Mouse (Mus musculus): ENCODE results near the gene Oser1.
"Not testable (repeated sequence)": the region's sequence is repeated elsewhere in the genome, so short reads cannot be mapped to it uniquely, and the experiment has no call there.

The Oser1 gene

DNA sequence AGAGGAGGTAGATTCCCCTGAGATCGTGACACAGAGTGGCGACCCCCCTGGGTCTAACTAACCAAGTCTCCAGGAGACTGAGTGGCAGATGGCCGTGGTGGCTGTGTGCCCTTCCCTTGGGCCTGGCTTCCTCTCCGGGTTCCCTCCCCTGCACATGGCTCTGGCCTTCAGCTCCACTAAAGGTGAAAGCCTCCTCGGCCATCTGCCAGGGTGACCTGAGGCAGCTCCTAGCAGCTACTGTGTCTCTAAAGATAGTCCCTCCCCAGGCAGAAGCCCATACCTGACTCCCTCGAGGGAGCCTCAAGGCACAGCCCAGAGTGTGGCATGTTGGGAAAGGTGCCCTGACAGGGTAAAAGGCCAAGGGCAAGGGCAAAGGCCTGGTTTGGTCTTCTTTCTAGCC, 19.0 kb upstream of the Oser1 start:
- DNase-seq (ENCODE audit: low spot score) = no peak

DNA sequence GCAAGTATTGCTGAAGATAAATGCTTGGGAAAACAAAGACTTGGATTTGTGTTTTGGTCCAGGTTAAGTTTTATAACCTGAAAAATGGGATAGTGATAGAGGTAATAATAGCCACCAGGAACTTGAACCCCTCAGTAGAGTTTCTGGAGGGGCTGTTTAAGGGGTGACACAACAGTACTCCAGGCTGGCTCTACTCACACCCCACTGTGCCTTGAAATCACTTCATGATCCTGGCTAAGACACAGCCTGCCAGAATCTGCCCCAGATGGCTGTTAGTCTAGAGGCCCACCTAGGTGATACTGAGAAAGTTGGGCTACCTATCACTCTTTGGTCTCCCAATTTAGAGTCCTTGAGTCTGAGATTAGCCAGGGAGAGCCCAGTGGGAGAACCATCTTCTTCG, 15.0 kb upstream of the Oser1 start:
- DNase-seq (ENCODE audit: low spot score) = no peak

DNA sequence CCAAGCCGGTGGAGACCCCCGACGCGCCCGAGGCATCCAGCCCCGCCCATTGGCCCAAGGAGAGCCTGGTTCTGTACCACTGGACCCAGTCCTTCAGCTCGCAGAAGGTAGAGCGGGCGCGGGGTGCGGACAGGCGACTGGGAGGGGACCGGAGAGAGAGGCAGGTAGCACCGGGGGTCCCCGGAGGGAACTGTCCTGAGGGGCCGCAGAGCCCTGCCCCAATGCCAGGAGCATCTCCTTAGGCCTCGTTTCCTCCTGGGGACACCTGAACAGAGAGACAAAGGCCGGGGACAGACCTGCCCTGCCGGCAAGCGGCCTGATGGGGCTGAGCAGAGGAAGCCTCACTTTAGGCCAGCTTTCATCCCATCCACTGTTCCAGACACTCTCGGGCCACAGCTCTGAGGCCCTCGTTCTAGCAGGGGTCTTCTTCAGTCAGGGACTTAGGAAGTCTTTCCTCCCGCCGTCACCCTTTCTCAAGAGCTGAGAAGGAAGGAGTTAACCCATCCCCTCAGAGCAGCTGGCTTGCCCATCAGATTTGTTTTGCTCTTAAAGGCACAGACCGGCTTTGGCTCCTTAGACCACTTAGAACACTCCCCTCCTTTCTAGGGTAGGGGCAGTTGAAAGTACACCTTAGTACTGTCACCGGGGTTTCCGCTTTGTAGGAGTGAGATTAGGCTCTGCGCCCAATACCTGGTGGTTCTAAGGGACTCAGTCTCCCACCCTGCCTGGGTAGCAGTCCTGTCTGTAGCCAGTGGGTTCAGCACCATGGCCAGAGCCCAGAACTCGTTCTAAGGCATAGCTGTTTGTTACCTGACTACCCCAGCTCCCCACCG, 14.3 kb upstream of the Oser1 start:
- DNase-seq (ENCODE audit: low spot score) = no peak

DNA sequence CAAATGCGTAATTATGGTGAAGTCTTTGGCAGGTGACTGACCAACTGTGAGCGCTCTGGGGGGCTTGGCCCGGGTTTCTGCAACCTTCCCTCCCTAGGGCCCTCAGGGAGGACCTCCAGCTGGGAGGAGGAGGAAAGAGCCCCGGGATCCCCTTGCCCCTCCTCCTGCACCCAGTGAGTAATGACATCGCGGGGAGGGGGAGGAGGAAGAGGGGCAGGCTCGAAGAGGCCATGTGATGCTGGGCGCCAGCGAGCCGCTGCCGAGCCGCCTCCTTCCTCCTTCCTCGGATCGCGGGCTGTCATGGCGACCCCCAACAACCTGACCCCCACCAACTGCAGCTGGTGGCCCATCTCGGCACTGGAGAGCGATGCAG, 13.7 kb upstream of the Oser1 start, which contains the start of gene Gdap1l1:
Gene Gdap1l1, plus strand, starts transcription at position 231 of the 373 bp plus-strand sequence.
- DNase-seq (ENCODE audit: low spot score) = no peak

DNA sequence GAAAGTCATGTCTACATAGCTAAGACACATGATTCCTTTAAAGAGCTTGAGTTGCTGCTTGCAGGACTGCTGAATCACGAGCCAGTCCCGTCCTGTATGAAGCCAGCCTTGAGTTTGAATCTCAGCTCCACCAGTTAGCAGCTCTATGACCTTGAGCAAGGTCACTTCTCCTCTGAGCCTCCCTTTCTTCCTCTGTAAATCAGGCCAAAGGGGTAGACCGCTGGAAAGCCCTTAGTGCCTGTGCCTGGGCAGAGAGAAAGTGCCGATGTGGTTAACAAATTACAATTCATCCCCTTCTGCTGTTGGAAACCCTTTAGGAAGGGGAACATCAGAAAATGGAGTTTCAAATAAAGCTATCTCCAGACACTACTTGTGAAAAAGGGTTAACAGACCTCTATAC, 13.3 kb upstream of the Oser1 start:
- DNase-seq (ENCODE audit: low spot score) = no peak

DNA sequence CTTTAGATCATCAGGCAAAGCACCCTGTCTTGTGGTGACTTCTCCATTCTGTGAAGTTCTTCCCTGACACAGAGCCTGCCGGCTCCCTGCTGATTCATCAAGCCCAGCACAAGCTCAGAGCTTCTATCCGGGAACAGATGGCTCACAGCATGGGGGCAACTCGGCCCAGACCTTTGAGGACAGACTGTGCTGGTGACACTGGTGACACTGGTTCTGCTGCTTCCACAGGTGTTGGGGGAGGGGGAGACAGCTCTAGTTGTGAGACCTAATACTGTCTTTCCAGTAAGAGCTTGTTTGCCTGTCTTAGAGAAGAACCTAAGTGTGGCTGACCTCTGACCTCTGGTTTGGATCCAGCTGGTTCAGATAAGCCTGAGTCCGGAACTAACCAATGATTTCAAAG, 9.5 kb upstream of the Oser1 start:
- DNase-seq (ENCODE audit: low spot score) = no peak

DNA sequence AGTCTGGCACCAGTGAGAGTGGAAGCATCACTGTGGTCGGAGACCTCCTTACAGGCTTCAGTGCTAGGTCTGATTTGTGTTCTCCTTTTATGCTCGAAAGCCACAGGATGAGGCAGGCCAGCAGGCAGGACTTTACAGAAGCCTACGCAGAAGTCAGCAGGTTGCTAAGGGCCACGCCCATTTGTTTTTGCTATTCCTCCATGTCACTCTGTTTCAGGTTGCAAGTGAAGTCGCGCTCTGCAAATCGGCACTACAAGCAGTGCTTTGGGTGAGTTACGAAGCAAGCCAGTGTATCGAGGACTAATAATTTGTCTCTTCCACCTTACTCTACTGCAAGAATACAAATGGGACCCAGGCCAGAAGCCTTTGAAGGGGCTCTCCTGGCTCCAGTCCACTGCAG, 6.8 kb upstream of the Oser1 start:
- DNase-seq (ENCODE audit: low spot score) = no peak

DNA sequence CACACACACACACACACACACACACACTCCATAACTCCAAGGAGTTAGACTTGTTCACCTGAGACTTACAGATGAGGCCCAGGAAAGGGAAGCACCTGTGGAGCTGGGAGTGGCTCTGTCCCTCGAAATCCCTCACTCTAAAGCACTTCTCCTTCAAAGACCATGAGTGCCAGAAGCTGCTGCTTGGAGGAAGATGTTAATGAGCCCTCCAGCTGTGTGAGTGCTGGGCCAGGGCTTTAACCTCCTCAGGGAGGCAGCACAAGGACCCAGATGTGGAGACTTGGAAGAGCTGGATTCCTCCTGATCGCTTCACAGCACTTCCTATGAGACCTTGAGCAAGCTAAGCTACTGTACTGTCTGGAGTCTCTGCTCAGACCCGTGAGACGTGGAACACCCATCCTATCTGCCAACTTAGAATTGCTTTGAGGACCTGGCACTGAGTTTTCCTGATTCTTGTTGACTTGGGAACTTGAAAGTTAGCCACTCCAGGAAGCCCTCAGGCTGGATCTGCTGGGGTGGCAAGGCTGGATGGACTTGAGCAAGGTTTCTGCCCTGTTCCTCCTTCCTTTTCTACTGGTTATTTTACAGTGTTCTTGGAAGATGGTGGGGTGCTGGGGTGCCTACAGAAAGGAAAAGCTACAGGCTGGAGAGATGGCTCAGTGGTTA, 4.0 kb upstream of the Oser1 start:
- DNase-seq (ENCODE audit: low spot score) = no peak

DNA sequence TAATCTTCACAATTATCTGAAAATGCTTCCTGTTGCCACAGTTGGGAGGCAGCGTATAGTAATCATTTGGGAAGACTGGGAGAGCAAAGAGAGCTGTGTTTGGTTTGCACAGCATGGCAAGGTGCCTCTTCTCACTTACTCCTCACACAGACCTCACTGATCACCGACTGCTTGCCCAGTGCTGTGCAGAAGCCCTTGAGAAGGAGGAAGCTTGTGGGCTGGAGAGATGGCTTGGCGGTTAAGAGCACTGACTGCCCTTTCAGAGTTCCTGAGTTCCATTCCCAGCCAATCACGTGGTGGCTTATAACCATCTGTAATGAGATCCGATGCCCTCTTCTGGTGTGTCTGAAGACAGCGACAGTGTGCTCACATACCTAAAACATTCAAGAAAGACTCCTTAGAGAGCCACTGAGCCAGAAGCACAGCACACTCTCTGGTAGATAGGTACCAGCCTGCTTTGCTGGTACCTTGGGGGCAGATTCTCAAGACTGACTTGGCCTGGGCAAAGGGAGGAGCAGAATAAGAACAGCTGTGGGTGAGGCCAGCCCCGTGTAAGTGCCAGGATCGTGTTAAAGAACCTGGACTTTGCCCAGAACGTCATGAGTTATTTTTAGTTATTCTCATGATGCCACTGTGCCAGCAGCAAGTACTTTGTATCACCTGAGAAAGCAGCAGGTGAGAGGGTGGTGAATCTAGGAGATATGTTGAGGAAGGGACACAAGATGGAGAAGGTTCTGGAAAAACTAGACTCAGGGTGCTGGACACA, 1.4 kb downstream of the Oser1 start:
- no peak for DNase-seq (ENCODE audit: low spot score)

DNA sequence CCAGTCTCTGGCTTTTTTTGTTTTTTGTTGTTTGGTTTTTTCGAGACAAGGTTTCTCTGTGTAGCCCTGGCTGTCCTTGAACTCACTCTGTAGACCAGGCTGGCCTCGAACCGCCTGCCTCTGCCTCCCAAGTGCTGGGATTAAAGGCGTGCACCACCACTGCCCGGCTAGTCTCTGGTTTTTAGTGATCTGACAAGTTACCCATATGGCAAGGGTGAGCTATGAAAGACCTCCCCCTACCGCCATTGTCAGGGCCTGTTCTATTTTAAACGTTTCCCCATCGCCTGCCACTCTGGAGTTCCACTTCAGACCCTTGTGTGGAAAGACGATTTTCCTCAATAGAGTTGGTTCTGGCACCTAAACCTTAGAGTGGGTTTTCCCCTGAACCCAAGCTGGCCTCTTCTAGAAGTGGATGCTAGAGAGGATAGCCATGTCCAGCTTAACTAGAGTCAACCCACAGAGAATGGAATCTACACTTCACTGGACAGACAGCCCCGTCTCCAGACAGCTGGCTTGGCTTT, 4.1 kb downstream of the Oser1 start:
- DNase-seq (ENCODE audit: low spot score) = no peak

DNA sequence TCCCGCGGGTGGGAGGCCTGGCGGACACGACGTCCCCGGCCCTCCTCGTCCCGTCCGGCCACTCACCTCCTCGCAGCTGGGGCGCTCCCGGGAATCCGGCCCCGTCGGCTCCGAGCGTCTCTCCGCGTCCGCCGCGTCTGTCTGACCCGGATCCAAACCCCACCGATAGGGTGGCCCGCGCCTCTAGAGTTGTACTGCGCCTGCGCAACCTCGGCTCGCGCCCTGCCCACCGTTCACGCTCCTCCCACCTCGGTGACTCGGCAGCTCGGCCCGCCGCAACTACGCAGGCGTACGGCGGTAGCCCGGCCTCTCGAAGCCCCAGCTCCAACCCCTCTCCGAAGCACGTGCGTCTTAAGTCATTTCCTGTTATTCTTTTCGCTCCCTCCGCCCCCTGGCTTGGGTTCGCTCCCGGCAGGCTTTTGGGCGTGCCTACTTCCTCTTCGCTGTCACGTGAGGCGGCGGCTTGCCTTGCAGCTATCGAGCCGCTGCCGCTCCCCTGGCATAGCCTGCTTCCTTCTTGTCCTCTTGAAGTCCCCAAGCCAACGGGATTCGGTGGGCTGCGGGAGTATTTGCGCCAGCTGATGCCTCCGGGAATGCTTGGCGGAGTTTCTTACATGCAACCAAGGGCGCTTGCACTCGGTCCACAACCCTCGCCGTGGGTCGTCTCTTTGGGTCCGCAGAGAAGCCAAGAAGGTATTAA, 5.0 kb downstream of the Oser1 start:
- DNase-seq (ENCODE audit: low spot score) = peak; percentile 99

DNA sequence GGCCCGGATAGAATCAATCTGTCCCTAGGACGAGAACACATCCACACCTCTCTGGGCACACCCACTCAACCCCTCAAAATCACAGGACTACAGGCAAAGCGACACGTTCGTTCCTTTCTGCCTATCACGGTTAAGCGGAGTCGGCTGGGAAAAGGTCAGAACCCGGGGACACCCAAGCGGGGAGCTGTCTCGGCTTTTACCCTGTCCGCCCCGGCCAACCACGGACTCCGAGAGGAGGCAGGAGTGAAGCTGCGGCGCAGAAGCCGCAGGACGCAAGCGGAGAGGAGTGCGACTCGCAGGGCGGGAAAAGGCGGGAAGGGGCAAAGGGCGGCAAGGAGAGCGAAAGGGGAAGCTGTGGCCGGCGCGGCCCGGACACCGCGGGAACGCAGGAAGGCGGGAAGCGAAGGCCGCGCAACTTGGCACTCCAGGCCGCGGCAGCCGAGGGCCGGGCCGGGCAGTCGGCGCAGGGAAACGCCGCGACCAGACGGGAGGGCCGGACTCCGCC, 5.6 kb downstream of the Oser1 start:
- no peak for DNase-seq (ENCODE audit: low spot score)

DNA sequence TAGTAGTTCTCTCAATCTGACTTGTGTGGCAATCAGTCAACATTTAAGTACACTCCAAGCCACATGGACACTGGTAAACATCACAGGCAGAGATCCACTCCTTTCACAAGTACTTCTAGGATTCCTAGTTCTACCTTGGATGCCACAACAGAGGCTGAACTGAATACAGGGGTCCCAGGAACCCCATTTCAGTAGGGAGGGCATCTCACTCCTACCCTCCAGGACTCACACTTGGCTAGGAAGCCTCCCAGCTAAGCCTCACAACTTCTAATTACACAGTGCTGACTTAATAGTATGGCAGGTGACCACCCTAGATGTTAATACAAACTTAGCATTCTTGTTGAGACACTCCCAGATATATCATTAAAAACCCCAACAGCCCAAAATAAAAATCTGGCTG, 6.7 kb downstream of the Oser1 start:
- DNase-seq (ENCODE audit: low spot score) = no peak

DNA sequence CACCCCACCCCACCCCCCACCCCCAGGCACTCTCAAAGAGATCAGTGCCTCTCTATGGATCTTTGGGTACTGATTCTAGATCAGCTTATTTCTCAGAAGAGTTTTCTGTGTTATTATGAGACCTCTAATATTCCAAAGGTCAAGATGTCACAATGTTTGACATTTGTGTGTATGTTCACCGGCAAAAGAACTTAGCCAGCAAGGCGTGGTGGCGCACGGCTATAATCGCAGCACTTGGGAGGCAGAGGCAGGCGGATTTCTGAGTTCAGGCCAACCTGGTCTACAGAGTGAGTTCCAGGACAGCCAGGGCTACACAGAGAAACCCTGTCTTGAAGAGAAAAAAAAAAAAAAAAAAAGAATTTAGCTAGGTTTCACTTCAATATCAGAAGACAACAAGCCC, 7.5 kb downstream of the Oser1 start:
- no peak for DNase-seq (ENCODE audit: low spot score)

DNA sequence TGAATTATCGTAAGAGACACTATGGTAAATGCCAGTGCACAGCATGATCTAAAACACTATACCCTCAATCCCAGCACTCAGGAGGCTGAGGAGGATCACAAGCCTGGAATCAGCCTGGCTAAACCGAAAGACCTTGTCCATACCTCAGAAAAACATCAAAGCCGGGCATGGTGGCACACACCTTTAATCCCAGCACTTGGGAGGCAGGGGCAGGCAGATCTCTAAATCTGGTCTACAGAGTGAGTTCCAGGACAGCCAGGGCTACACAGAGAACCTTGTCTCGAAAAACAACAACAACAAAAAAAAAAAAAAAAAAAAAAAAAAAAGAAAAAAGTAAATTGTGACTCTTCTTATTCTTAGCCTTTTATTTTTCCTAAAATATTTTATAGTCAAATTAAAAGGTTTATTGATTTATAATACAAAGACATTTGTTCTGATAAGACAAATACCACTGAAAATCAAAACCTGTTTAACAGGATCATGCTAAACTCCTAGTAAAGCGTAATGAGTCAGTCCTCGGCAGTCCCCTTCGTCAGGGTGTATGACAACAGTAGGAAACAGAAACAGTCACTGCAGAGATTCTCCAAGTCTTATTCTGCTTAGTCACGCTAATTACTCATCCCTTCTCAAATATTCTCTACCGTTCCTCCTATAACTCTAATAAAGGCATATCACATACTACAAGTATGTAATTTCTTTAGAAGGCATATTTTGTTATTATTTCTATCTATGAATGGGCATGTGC, 11.5 kb downstream of the Oser1 start:
- no peak for DNase-seq (ENCODE audit: low spot score)

DNA sequence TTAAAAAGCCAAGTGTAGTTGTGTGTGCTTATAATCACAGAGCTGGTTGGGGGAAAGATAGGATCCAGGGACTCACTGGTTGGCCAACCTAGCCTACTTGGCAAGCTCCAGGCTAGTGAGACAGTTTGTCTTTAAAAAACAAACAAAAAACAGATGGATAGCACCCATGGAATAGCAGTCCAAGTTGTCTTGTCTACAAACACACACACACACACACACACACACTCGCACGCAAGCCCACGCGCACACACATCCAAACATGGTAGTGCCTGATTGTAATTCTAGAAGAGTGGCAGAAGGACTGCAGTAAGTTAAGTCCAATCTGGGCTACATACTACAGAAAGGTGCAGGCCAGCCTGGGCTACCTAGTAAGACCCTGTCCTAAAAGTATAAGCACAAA, 12.1 kb downstream of the Oser1 start:
- no peak for DNase-seq (ENCODE audit: low spot score)

DNA sequence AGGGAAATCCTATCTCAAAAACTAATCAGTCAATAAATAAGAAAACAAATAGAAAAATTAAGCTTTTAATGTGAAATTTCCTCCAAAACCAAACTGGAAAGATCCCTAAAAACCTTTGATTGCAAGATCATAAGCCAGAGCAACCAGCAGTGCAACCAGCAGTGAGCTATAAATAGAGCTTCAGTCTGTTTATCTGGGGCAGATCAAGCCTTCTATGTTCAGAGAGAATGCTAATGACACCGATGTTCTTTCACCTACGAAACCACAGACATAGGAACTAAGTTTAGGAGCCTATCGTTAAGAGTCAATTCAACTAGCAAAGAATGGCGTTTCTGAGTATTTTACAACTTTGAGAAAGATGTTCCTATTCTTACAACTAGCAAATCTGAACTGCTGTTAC, 12.7 kb downstream of the Oser1 start:
- no peak for DNase-seq (ENCODE audit: low spot score)

DNA sequence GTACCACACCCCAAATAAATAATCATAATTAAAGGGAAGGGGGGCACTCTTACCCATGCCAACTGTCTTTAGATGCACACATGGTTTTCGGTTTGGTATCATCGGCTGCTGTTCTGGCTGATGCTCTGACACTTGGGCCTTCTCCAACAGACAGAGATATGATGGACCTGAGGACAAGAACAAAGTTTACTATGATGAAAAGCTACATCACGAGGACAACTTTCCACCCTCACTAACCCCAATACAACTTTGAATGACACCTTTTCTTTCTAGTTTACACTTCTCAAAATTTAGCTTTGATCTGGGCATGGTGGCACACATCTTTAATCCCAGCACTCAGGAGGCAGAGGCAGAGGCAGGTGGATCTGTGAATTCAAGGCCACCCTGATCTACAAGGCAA, 13.2 kb downstream of the Oser1 start:
- DNase-seq (ENCODE audit: low spot score) = not testable (repeated sequence)

DNA sequence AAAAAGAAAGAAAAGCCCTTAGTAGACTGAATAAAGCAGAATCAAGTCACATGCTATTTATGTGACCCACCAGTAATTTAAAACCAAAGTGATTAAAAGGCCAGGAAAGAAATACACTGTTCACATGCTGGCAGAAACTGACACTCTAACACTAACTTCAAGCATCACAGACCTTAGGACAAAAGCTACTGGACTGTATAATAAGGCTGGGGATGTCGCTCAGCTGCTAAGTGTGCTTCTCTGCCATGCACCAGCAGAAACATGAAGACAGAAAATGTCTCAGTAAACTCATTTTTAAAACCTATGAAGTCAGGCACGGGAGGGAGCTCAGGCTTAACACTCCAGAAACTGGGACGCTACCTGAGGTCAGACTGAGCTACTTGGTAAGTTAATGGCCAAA, 14.3 kb downstream of the Oser1 start:
- DNase-seq (ENCODE audit: low spot score) = no peak

DNA sequence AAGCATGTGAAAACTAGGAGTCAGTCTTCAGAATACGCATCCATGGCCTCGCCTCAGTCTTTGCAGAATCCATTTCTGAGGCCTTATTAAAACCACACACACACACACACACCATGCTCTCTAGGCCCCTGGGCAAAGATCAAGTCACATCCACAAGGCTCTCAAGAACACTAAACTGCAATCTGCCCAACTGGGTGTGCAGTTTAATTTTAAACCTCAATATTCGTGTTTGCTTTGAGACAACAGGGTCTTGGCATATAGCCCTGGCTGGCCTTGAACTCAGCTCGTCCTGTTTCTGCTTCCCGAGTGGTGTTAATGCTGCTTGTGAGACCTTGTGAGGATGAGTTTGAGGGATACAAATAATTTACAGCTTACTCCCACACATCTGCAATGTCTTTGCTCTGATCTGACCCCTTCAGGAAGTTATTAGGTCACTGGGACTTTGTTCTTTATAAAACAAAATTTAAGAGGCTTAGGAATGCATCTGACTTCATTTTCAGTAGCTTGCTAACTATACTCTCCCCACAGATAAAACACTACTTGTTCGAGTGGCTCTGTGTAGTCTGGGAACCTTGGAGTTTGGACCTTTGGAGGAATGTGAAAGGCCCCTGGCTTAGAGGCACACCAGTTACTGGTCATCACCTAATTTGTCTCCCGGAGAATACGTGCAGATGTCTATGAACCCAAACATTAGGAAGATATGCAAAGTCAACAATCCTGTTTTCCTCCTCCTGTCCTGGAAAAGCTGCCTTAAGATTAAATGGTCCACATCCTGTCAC, 20.3 kb downstream of the Oser1 start:
- peak; percentile 58 for DNase-seq (ENCODE audit: low spot score)
